Mouse (Mus musculus) MEL (cell line): ENCODE measurements around the gene Tab1.

Experiments used
- CTCF ChIP-seq, 3 experiments: IDR thresholded peaks in 2 of 3; conservative IDR thresholded peaks in 1 of 3; 2 replicates each; pipeline ENCODE4 v1.5.1; 2011 to 2012; ENCODE audit warnings: low read length in 3 of 3, low read depth in 2 of 3, mild to moderate bottlenecking in 2 of 3, improper control_type of control experiment in 1 of 3, inconsistent platforms in 1 of 3, mixed read lengths in 1 of 3, moderate library complexity in 1 of 3; ENCODE audit not compliant: control insufficient read depth in 1 of 3, insufficient read depth in 1 of 3, poor library complexity in 1 of 3, severe bottlenecking in 1 of 3
- EP300 ChIP-seq, 2 experiments: IDR thresholded peaks; 2 replicates each; pipeline ENCODE4 v1.6.1; 2011; ENCODE audit warnings: improper control_type of control experiment in 2 of 2, low read length in 2 of 2, low read depth in 1 of 2, mild to moderate bottlenecking in 1 of 2
- GATA1 ChIP-seq: IDR thresholded peaks from 2 replicates; pipeline ENCODE4 v1.6.1; 2011; ENCODE audit warnings: low read depth, low read length, improper control_type of control experiment
- HCFC1 ChIP-seq: IDR thresholded peaks from 2 replicates; pipeline ENCODE4 v1.6.1; 2012; ENCODE audit warnings: low read depth, mild to moderate bottlenecking, inconsistent platforms, low read length, improper control_type of control experiment, moderate library complexity
- MAFK ChIP-seq: IDR thresholded peaks from 2 replicates; pipeline ENCODE4 v1.6.1; 2011; ENCODE audit warnings: low read depth, mild to moderate bottlenecking, low read length, improper control_type of control experiment, borderline replicate concordance
- MXI1 ChIP-seq: IDR thresholded peaks from 2 replicates; pipeline ENCODE4 v1.6.1; 2011; ENCODE audit warnings: mild to moderate bottlenecking, low read depth, low read length, improper control_type of control experiment
- NRF1 ChIP-seq: IDR thresholded peaks from 2 replicates; pipeline ENCODE4 v1.6.1; 2014; ENCODE audit warnings: low read depth, mild to moderate bottlenecking, inconsistent platforms, low read length, improper control_type of control experiment, moderate library complexity; ENCODE audit not compliant: poor library complexity, insufficient read depth, severe bottlenecking
- POLR2A ChIP-seq, 2 experiments: IDR thresholded peaks; 2 replicates each; pipeline ENCODE4 v1.6.1; 2011 to 2012; ENCODE audit warnings: low read length in 2 of 2, mild to moderate bottlenecking in 2 of 2, control low read depth in 1 of 2, improper control_type of control experiment in 1 of 2, low read depth in 1 of 2, moderate library complexity in 1 of 2; ENCODE audit not compliant: control insufficient read depth in 1 of 2, insufficient read depth in 1 of 2, poor library complexity in 1 of 2
- POLR2AphosphoS2 ChIP-seq: IDR thresholded peaks from 2 replicates; pipeline ENCODE4 v1.6.1; 2011; ENCODE audit warnings: low read length, improper control_type of control experiment
- SIN3A ChIP-seq: IDR thresholded peaks from 2 replicates; pipeline ENCODE4 v1.6.1; 2012; ENCODE audit warnings: low read length, improper control_type of control experiment, inconsistent platforms
- TCF12 ChIP-seq: IDR thresholded peaks from 2 replicates; pipeline ENCODE4 v1.6.1; 2014; ENCODE audit warnings: low read depth, mild to moderate bottlenecking, inconsistent platforms, low read length, improper control_type of control experiment, moderate library complexity

GRCm38 (mm10) chr15:80105490-80106410 lies 27.2 kb upstream of the Tab1 start:
- TF ChIP-seq HCFC1 (no peak), CTCF (IDR thresholded peaks at IDR 0.05 in 2 of 3, conservative IDR thresholded peaks at IDR 0.05 in 1 of 3; ENCODE audit: control insufficient read depth in 1 of 3, insufficient read depth in 1 of 3, low read depth in 2 of 3, low read length in 3 of 3, poor library complexity in 1 of 3, severe bottlenecking in 1 of 3) (peak in 2 of 3 experiments; percentile 27 to 30; a peak in 3 of 6 replicates), MAFK (no peak), SIN3A (no peak), NRF1 (no peak), TCF12 (no peak), POLR2AphosphoS2 (no peak), GATA1 (no peak), POLR2A (IDR thresholded peaks at IDR 0.05; ENCODE audit: control insufficient read depth in 1 of 2, insufficient read depth in 1 of 2, low read depth in 1 of 2, low read length in 2 of 2, poor library complexity in 1 of 2) (no peak), EP300 (IDR thresholded peaks at IDR 0.05; ENCODE audit: low read depth in 1 of 2, low read length in 2 of 2) (no peak), MXI1 (no peak)
